Mouse (Mus musculus) myocyte (in vitro differentiated cells): ENCODE measurements around the gene Agpat3.

ENCODE experiments used
- CEBPB ChIP-seq: IDR thresholded peaks from 2 replicates; pipeline ENCODE4 v1.6.1; 2011; ENCODE audit warnings: mild to moderate bottlenecking, moderate library complexity; ENCODE audit not compliant: poor library complexity, insufficient read depth, severe bottlenecking
- E2F4 ChIP-seq: IDR thresholded peaks from one replicate; pipeline ENCODE4 v1.6.1; 2011; ENCODE audit warnings: mild to moderate bottlenecking, control low read depth, moderate library complexity; ENCODE audit not compliant: insufficient read depth
- MAX ChIP-seq: IDR thresholded peaks from one replicate; pipeline ENCODE4 v1.6.1; 2011; ENCODE audit warnings: low read depth, mild to moderate bottlenecking, control low read depth
- MYOD1 ChIP-seq, 3 experiments: IDR thresholded peaks; one replicate each; pipeline ENCODE4 v1.6.1; 2011; ENCODE audit warnings: control low read depth in 2 of 3, low read depth in 2 of 3, mild to moderate bottlenecking in 2 of 3, moderate library complexity in 1 of 3; ENCODE audit not compliant: insufficient read length in 2 of 3, control insufficient read depth in 1 of 3
- MYOG ChIP-seq, 3 experiments: IDR thresholded peaks; one replicate each; pipeline ENCODE4 v1.6.1; 2011; ENCODE audit warnings: control low read depth in 2 of 3, low read depth in 2 of 3, mild to moderate bottlenecking in 2 of 3; ENCODE audit not compliant: insufficient read length in 2 of 3, control insufficient read depth in 1 of 3, insufficient read depth in 1 of 3
- POLR2A ChIP-seq: IDR thresholded peaks from one replicate; pipeline ENCODE4 v1.6.1; 2011; ENCODE audit warnings: low read depth, mild to moderate bottlenecking, control low read depth, moderate library complexity; ENCODE audit not compliant: insufficient read length
- POLR2AphosphoS2 ChIP-seq: IDR thresholded peaks from one replicate; pipeline ENCODE4 v1.6.1; 2011; ENCODE audit warnings: low read depth, control low read depth; ENCODE audit not compliant: insufficient read length
- REST ChIP-seq: IDR thresholded peaks from one replicate; pipeline ENCODE4 v1.6.1; 2011; ENCODE audit warnings: mild to moderate bottlenecking, control low read depth, moderate library complexity; ENCODE audit not compliant: insufficient read depth, insufficient read length
- SRF ChIP-seq: IDR thresholded peaks from one replicate; pipeline ENCODE4 v1.6.1; 2011; ENCODE audit warnings: low read depth; ENCODE audit not compliant: control insufficient read depth, insufficient read length
- TCF12 ChIP-seq: IDR thresholded peaks from one replicate; pipeline ENCODE4 v1.6.1; 2011; ENCODE audit warnings: mild to moderate bottlenecking, control low read depth; ENCODE audit not compliant: poor library complexity, insufficient read depth, severe bottlenecking
- TCF3 ChIP-seq: IDR thresholded peaks from one replicate; pipeline ENCODE4 v1.6.1; 2011; ENCODE audit warnings: low read depth, control low read depth; ENCODE audit not compliant: insufficient read length
- USF1 ChIP-seq: IDR thresholded peaks from one replicate; pipeline ENCODE4 v1.6.1; 2011; ENCODE audit warnings: low read depth, mild to moderate bottlenecking, control low read depth, moderate library complexity

DNA sequence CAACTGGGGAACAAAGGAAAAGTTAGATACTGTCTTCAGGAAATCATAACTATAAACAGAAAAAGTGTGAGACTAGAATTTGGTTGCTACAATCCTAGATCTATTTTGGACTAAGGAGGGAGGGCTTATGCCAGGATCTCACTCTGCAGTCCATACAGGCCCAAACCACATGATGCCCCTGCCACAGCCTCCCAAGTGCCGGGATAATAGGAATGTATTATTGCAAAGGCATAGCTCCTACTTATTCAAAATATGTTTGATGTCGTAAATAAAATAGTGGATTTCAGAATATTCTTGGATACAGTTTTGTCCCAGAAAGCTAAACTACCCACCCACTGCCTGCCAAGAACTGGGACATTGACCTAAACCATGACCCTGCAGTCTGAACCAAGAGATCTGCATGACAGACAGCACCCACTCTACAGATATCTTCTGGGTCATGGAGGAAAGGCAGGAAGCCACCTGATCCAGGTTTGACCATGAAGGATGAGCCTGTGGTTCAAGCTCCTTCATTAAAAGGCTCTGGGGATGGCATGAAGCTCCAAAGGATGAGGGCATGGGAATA, 24.2 kb downstream of the Agpat3 start:
- TF ChIP-seq CEBPB (no peak), TCF12 (no peak), USF1 (no peak), REST (no peak), POLR2A (no peak), MAX (no peak), POLR2AphosphoS2 (no peak), MYOD1 (IDR thresholded peaks at IDR 0.05; ENCODE audit: control insufficient read depth in 1 of 3, insufficient read length in 2 of 3, low read depth in 2 of 3) (no peak), TCF3 (no peak), E2F4 (no peak), MYOG (IDR thresholded peaks at IDR 0.05; ENCODE audit: control insufficient read depth in 1 of 3, insufficient read depth in 1 of 3, insufficient read length in 2 of 3, low read depth in 2 of 3) (no peak), SRF (no peak)
